Mouse (Mus musculus): ENCODE data around the gene Cdk2ap1. TPM values are rescaled to one million over a fixed set of nuclear protein-coding genes. Genes with fewer than 3 reads are reported as not detected.
"Not testable (repeated sequence)": the region's sequence is repeated elsewhere in the genome, so short reads cannot be mapped to it uniquely, and the experiment has no call there.

The Cdk2ap1 gene
- polyA plus RNA-seq, 2 experiments: 16.3 to 86.5 TPM

GRCm38 (mm10) chr5:124315941-124316340 is 46.9 kb downstream of the Cdk2ap1 start:
- H3K9me3 ChIP-seq (ENCODE audit: control insufficient read depth, low read length): peaks cover 6% of the 10 kb centered on the region
- DNase-seq (ENCODE audit: low read depth in 3 of 3, low spot score in 3 of 3): no peak
- no peak overlapping the region for H3K27ac ChIP-seq
- TF ChIP-seq EP300 (IDR thresholded peaks at IDR 0.05; ENCODE audit: low read depth) (no peak), CTCF (IDR thresholded peaks at IDR 0.05; ENCODE audit: low read depth) (no peak)
- peaks cover 7 to 9% of the 10 kb centered on the region in 2 experiments for H3K4me1 ChIP-seq (replicated peaks; ENCODE audit: control insufficient read depth in 2 of 2, insufficient read depth in 2 of 2, low read length in 1 of 2)
- WGBS (ENCODE audit: insufficient replicate concordance): 92% methylated on average over 11 of the region's 11 CpGs
- no peak overlapping the region for H3K4me2 ChIP-seq (ENCODE audit: low read depth)
- H3K36me3 ChIP-seq (replicated peaks; ENCODE audit: control insufficient read depth, insufficient read depth, low read depth): peaks cover 29% of the 10 kb centered on the region
- H3K9ac ChIP-seq (replicated peaks): no peak overlapping the region
- no peak overlapping the region for H3K4me3 ChIP-seq (ENCODE audit: insufficient read depth in 1 of 2, low read depth in 2 of 2, low read length in 2 of 2)
- no peak for ATAC-seq (ENCODE audit: insufficient read depth)
- no peaks in the 10 kb centered on the region for H3K27me3 ChIP-seq (ENCODE audit: control insufficient read depth, insufficient read depth, low read length)

- H3K4me1 ChIP-seq (replicated peaks; ENCODE audit: control insufficient read depth in 2 of 2, insufficient read depth in 2 of 2, low read length in 1 of 2): peaks cover 7 to 9% of the 10 kb centered on the region in 2 experiments
- H3K9me3 ChIP-seq (ENCODE audit: control insufficient read depth, low read length): peaks cover 6% of the 10 kb centered on the region
- H3K27ac ChIP-seq: no peak overlapping the region
- peaks cover 31% of the 10 kb centered on the region for H3K36me3 ChIP-seq (replicated peaks; ENCODE audit: control insufficient read depth, insufficient read depth, low read depth)
- H3K27me3 ChIP-seq (ENCODE audit: control insufficient read depth, insufficient read depth, low read length): no peaks in the 10 kb centered on the region
- ATAC-seq (ENCODE audit: insufficient read depth) (no peak), DNase-seq (ENCODE audit: low read depth in 3 of 3, low spot score in 3 of 3) (no peak)
- 86% methylated on average over 9 of the region's 9 CpGs for WGBS (ENCODE audit: insufficient replicate concordance)
- no peak overlapping the region for H3K9ac ChIP-seq (replicated peaks)
- TF ChIP-seq CTCF (IDR thresholded peaks at IDR 0.05; ENCODE audit: low read depth): no peak
- no peak for TF ChIP-seq EP300 (IDR thresholded peaks at IDR 0.05; ENCODE audit: low read depth)
- no peak overlapping the region for H3K4me3 ChIP-seq (ENCODE audit: insufficient read depth in 1 of 2, low read depth in 2 of 2, low read length in 2 of 2)
- no peak overlapping the region for H3K4me2 ChIP-seq (ENCODE audit: low read depth)
These were observed 47.4 kb downstream of the Cdk2ap1 start for GRCm38 (mm10) chr5:124315498-124315897.

- no peak for DNase-seq (ENCODE audit: low read depth in 3 of 3, low spot score in 3 of 3)
- no peak overlapping the region for H3K9ac ChIP-seq (replicated peaks)
- no peak for ATAC-seq (ENCODE audit: insufficient read depth)
- H3K27ac ChIP-seq: no peak overlapping the region
- no peaks in the 10 kb centered on the region for H3K27me3 ChIP-seq (ENCODE audit: control insufficient read depth, insufficient read depth, low read length)
- TF ChIP-seq CTCF (IDR thresholded peaks at IDR 0.05; ENCODE audit: low read depth) (no peak), EP300 (IDR thresholded peaks at IDR 0.05; ENCODE audit: low read depth) (no peak)
- no peak overlapping the region for H3K4me2 ChIP-seq (ENCODE audit: low read depth)
- H3K4me1 ChIP-seq (replicated peaks; ENCODE audit: control insufficient read depth in 2 of 2, insufficient read depth in 2 of 2, low read length in 1 of 2): no peaks in the 10 kb centered on the region
- H3K9me3 ChIP-seq (ENCODE audit: control insufficient read depth, low read length): peaks cover 6% of the 10 kb centered on the region
- H3K36me3 ChIP-seq (replicated peaks; ENCODE audit: control insufficient read depth, insufficient read depth, low read depth): peaks cover 24% of the 10 kb centered on the region
- WGBS (ENCODE audit: insufficient replicate concordance): 84% methylated on average over 11 of the region's 11 CpGs
- no peak overlapping the region for H3K4me3 ChIP-seq (ENCODE audit: insufficient read depth in 1 of 2, low read depth in 2 of 2, low read length in 2 of 2)
These were observed 52.8 kb downstream of the Cdk2ap1 start for GRCm38 (mm10) chr5:124310091-124310490.

GRCm38 (mm10) chr5:124309155-124309554 is 53.7 kb downstream of the Cdk2ap1 start:
- no peak for DNase-seq (ENCODE audit: low read depth in 3 of 3, low spot score in 3 of 3)
- WGBS (ENCODE audit: insufficient replicate concordance): 78% methylated on average over 10 of the region's 10 CpGs
- Histone ChIP-seq H3K36me3 (replicated peaks; ENCODE audit: control insufficient read depth, insufficient read depth, low read depth) (peaks cover 20% of the 10 kb centered on the region), H3K27me3 (ENCODE audit: control insufficient read depth, insufficient read depth, low read length) (no peaks in the 10 kb centered on the region), H3K27ac (no peak overlapping the region), H3K4me1 (replicated peaks; ENCODE audit: control insufficient read depth in 2 of 2, insufficient read depth in 2 of 2, low read length in 1 of 2) (no peaks in the 10 kb centered on the region), H3K4me3 (ENCODE audit: insufficient read depth in 1 of 2, low read depth in 2 of 2, low read length in 2 of 2) (no peak overlapping the region), H3K9me3 (ENCODE audit: control insufficient read depth, low read length) (peaks cover 6% of the 10 kb centered on the region), H3K9ac (replicated peaks) (no peak overlapping the region), H3K4me2 (ENCODE audit: low read depth) (no peak overlapping the region)
- no peak for ATAC-seq (ENCODE audit: insufficient read depth)
- TF ChIP-seq CTCF (IDR thresholded peaks at IDR 0.05; ENCODE audit: low read depth) (no peak), EP300 (IDR thresholded peaks at IDR 0.05; ENCODE audit: low read depth) (no peak)

GRCm38 (mm10) chr5:124302853-124303252 is 60.0 kb downstream of the Cdk2ap1 start:
- 73% methylated on average over 6 of the region's 6 CpGs for WGBS (ENCODE audit: insufficient replicate concordance)
- H3K36me3 ChIP-seq (replicated peaks; ENCODE audit: control insufficient read depth, insufficient read depth, low read depth); ATAC-seq (ENCODE audit: insufficient read depth); H3K4me3 ChIP-seq (ENCODE audit: insufficient read depth in 1 of 2, low read depth in 2 of 2, low read length in 2 of 2); H3K27me3 ChIP-seq (ENCODE audit: control insufficient read depth, insufficient read depth, low read length); H3K9ac ChIP-seq (replicated peaks); H3K4me2 ChIP-seq (ENCODE audit: low read depth); H3K4me1 ChIP-seq (replicated peaks; ENCODE audit: control insufficient read depth in 2 of 2, insufficient read depth in 2 of 2, low read length in 1 of 2); H3K9me3 ChIP-seq (ENCODE audit: control insufficient read depth, low read length); DNase-seq (ENCODE audit: low read depth in 3 of 3, low spot score in 3 of 3); H3K27ac ChIP-seq: not testable (repeated sequence)

Measured in liver, embryonic 14.5 days (tissue).